Mouse (Mus musculus) macrophage (primary cell): ENCODE measurements around the gene Stx16. TPM values are rescaled to one million over a fixed set of nuclear protein-coding genes. Genes with fewer than 3 reads are reported as not detected.

ENCODE experiments used
- H3K27ac ChIP-seq: fragments of 350-480 bp; formaldehyde crosslinking; 2 replicates; pipeline ENCODE4 v1.9.0; 2021
- H3K36me3 ChIP-seq: fragments of 350-480 bp; formaldehyde crosslinking; 2 replicates; pipeline ENCODE4 v1.9.0; 2021; ENCODE audit errors: inconsistent target
- H3K4me3 ChIP-seq: fragments of 350-480 bp; formaldehyde crosslinking; 2 replicates; pipeline ENCODE4 v1.9.0; 2021; ENCODE audit errors: inconsistent target
- H3K79me2 ChIP-seq: fragments of 350-480 bp; formaldehyde crosslinking; 2 replicates; pipeline ENCODE4 v1.9.0; 2021; ENCODE audit errors: inconsistent target
- WGBS: methylation state at CpG from one replicate; pipeline ENCODE4 v1.1.7; 2026; ENCODE audit warnings: inconsistent platforms; ENCODE audit not compliant: missing documents; 5-methylcytosine and 5-hydroxymethylcytosine counted together
- polyA plus RNA-seq: library from polyadenylated mRNA; stranded (reverse); fragments of 250-400 nt; gene quantifications from 3 replicates; pipeline ENCODE4 v1.2.4, GENCODE M21; 2018; ENCODE audit warnings: inconsistent platforms

Gene Stx16
- polyA plus RNA-seq, 1 experiment from 2014 or later, result 31.8 TPM

DNA sequence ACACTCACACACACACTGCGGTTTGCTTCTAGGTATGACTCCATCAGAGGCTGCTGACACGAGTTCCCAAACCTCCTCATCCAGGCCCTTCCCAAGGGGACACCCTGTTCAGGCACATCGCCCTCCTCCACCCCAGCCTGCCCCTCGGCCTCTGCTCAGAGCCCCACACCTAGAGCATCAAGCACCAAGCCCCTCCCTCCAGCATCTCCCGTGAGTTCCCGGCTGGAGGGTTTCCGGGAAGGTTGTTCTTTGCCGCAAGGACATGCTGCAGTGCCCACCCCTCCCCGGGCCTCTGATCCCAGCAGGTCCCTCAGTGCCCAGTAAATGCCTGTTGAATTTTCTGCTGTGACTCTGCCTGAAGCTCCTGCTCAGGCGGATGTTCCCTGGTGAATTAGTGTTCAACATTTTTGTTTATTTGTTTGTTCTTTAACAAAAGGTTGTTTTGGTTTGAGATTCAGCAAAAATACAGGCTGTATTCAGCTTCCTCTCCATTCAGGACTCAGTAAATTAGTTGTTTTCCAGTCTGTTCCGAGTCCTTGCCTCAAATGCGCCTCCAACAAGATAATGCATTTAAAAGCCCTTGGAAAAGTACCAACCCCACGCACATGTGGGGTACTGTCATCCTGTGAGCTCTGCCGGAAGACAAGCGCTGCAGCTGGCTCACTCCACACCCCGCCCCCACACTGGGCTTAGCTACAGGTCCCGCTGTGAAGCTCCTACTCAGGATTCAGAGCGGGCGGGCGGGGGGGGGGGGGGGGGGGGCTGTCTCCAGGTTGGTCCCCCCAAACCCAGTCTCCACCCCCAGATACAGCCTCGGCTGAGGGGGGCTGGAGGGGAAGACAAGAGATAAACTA, 50.6 kb downstream of the Stx16 start:
- Histone ChIP-seq H3K79me2 (no peaks in the 10 kb centered on the region), H3K36me3 (peaks cover 24% of the 10 kb centered on the region; the same call in 1 of the 2 replicates), H3K4me3 (no peak overlapping the region), H3K27ac (no peak overlapping the region)
- 16% methylated on average over 17 of the region's 21 CpGs for WGBS

DNA sequence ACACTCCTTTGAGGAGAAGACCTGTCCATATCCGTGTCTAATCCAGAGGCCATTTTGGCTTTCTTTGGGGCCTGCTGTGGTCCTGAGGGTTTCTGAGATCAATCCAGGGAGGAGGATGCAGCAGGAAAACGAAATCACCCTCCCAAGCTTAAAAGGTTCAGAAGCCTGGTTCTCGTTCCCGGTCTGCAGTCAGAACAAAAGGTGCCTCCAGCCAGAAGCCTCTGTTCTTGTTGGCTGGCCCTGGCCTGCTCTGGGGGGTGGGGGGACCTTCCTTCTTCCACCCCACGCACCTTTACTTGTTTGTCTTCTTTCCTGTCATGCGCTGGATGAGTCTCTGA, 51.2 kb downstream of the Stx16 start:
- Histone ChIP-seq H3K4me3 (no peak overlapping the region), H3K27ac (no peak overlapping the region), H3K36me3 (peaks cover 18% of the 10 kb centered on the region; the same call in 1 of the 2 replicates), H3K79me2 (no peaks in the 10 kb centered on the region)
- 61% methylated on average over 6 of the region's 6 CpGs for WGBS

DNA sequence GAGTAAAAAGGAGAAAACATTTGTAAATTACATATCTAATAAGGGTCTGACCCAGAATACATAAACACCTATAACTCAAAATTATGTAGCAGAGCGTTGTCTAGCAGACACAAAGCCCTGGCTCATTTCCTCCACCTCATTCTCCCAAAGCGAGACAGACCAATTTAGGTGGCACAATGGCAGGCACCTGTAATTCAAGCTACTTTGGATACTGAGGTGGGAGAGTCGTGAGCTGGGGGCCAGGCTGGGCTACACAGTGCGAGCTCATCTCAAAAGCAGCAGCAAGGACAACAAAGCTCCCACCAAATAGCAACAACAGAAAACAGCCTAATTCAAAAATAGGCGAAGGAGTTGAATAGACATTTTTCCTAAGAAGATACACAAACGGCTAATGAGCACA, 52.8 kb downstream of the Stx16 start:
- Histone ChIP-seq H3K36me3 (0 out of 2 replicates have a peak, but pooled peaks cover 2% of the 10 kb centered on the region), H3K4me3 (no peak overlapping the region), H3K79me2 (no peaks in the 10 kb centered on the region), H3K27ac (no peak overlapping the region)
- WGBS, result 88% methylated on average over 6 of the region's 6 CpGs

DNA sequence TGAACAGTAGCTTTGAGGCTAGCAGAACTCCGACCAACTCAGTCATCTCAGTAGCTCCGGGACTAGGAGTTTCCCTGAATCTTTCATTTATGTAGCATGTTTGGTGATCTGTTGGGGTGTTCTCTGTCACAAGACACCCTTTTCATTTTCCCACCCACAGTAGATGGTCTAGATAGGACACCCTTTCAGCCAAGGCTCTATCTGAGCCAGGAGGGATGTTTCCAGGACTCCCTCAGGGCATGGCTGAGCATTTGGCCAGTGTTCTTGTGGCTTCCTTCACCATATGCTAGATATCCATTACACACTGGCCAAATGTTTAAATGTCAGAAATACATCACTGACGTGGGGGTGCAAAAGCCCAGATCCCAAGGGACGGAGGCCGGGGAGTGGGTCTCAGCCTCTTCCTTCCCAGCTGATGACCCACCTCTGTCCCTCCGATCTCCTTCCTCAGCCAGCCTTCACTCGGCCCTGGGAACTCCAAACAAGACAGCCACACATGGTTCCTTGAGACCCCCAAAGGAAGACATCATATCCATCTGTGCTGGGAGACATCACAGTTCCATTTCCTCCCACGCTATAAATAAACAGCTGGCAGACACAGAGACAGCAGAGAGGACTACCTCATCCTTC, 54.5 kb downstream of the Stx16 start:
- no peak overlapping the region for H3K27ac ChIP-seq
- no peak overlapping the region for H3K4me3 ChIP-seq
- no peaks in the 10 kb centered on the region for H3K79me2 ChIP-seq
- H3K36me3 ChIP-seq, result no peaks in the 10 kb centered on the region
- WGBS, result 87% methylated on average over 8 of the region's 8 CpGs

DNA sequence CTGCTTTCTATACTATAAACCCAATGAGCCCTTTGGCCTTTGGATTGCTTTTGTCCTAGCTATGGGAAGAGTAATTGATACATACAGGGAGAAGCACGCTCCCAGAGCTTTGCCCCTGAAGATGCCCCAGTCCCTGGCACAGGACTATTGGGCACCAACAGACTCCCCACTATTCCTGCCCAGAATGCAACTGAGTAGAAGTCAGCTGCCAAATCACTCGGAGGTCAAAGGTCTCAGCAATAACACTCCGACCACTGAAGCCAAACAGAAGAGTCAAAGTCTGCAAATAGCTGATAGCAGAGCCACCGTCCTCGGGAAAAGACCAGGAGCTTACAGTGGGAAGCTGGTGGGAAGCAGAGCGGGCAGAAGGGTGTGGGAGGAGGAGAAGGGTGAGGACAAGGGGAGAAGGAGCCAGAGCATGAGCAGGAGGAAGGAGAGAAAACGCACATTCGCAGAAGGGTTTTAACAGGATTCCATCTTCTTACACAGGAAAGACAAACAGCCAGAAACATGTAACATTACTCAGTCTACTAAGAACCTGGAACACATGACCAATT, 56.4 kb downstream of the Stx16 start:
- no peaks in the 10 kb centered on the region for H3K79me2 ChIP-seq
- WGBS, result 87% methylated on average over 8 of the region's 8 CpGs
- no peaks in the 10 kb centered on the region for H3K36me3 ChIP-seq
- no peak overlapping the region for H3K27ac ChIP-seq
- H3K4me3 ChIP-seq, result no peak overlapping the region

Other genes starting within 250 kb of the Stx16 start
- gene Npepl1, start 34.0 kb downstream of the Stx16 start, polyA plus RNA-seq, result 29.7 to 57.5 TPM (median 34.5 TPM) in 3 replicates
- 589 to 618 TPM (median 597 TPM) in 3 replicates for gene Gnas, start 208.0 kb downstream of the Stx16 start, polyA plus RNA-seq